Mouse (Mus musculus) liver (tissue): ENCODE measurements around the gene Ston2.
A peak's percentile ranks its signal among the peaks of the same experiment; 100 is the strongest.
"Not testable (repeated sequence)": the region's sequence is repeated elsewhere in the genome, so short reads cannot be mapped to it uniquely, and the experiment has no call there.

Experiments used
- DNase-seq: peaks from one replicate; pipeline ENCODE4 v3.0.0-alpha.2; 2020; ENCODE audit warnings: mixed read lengths

The Ston2 gene

DNA sequence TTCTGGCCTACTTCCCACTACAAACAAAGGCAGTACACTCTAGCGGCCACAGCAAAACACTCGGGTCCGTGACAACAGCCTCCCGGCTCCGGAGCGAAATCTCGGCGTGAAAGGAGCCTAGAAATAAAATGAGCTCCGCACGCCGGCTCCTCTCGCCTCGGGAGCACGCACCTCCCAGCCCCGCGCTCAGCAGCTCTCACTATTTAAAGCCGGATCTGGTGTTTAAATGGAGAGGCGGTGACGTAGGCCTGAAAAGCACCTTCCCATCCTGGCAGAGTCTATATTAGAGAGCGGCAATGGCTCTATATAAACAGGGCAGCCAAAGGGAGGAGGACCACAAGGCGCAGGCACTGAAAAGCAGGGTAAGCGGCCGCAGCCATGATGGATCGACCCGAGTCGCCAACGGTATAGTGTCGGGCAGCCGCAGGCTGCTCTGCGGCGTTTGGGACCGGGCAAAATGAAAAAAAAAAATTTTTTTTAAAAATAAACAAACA, 200.0 kb downstream of the Ston2 start:
- DNase-seq, result peak; percentile 89

DNA sequence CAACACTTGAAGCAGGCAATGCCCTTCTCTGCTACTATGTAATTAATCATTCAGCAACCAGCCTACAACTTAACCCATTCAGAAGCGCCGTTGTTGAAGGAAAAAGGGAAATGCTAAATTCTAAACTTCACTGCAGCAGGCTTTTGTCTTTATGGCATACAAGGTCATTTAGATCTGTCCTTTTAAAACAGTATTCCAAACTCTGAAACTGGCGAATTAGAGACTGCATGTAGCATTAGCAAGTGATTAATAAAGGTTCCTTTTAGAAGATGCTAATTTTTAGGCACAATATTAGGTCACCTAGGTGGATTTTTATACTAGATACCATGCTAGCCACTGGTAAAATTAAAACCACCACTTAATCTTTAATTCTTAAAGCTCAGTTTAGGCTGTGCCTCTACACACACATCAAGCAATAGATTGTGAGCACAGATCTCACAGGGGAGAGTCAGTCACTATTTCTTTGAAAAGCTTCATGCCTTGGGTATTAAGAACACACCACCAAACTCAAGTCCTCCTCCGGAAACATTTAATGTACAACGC, 200.6 kb downstream of the Ston2 start:
- no peak for DNase-seq

- DNase-seq, result no peak
These were observed 201.1 kb downstream of the Ston2 start for GRCm38 (mm10) chr12:91587077-91587476.

GRCm38 (mm10) chr12:91585815-91586214, 202.4 kb downstream of the Ston2 start:
- DNase-seq, result not testable (repeated sequence)

- DNase-seq, result no peak
These were observed 203.0 kb downstream of the Ston2 start for GRCm38 (mm10) chr12:91585206-91585605.

- no peak for DNase-seq
These were observed 204.8 kb downstream of the Ston2 start for GRCm38 (mm10) chr12:91583409-91583808.
